ENCODE assay signal across 35 mouse cellular contexts in the genomic region with DNA sequence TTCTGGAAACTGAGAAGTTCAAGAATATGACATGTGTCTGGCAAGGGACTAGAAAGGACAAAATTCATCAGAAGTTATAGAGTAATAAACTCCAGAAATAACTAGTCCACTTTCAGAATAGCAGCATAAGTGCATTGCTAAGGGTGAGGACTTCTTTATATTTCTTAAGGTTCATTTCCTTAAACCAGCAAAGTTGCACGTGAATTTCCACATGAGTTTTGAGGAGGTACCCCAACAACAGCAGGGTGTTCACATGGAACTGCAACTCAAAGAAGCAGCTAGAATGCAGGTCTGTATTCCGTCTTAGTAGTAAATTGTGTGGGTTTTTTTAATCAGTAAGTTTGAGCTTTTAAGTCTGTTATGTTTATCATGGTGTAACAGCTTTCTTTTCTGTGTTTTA.
"Had no signal": no experiment of that assay in that cellular context is flagged by ENCODE, and none has a peak within 500 bp of the region (broad histone marks: within the 10 kb centered on the region; RNA-seq: fewer than 3 reads in every experiment).

No protein-coding gene starts in this region.

- DNase-seq: heart, postnatal 10 days; heart, postnatal 14 days; heart, postnatal 36 days; heart, postnatal 4 days; kidney, adult 11 months; kidney, adult 18-20 months; kidney, adult 2 months; kidney, adult 8-10 months; kidney, adult 9 months; kidney, postnatal 10 days; kidney, postnatal 14 days; kidney, postnatal 25 days; kidney, postnatal 36 days; kidney, postnatal 4 days; layer of hippocampus, adult 9-11 months; layer of hippocampus, postnatal 36 days had no signal

- H3K4me1 ChIP-seq: heart, embryonic 10.5 days; heart, embryonic 12.5 days; heart, embryonic 13.5 days; heart, embryonic 15.5 days; hindbrain, embryonic 10.5 days; hindbrain, embryonic 12.5 days; hindbrain, embryonic 13.5 days; hindbrain, embryonic 15.5 days; intestine, embryonic 15.5 days; kidney, embryonic 15.5 days had no signal

- H3K4me2 ChIP-seq: heart, embryonic 11.5 days; heart, embryonic 12.5 days; heart, embryonic 13.5 days; heart, embryonic 15.5 days; hindbrain, embryonic 12.5 days; hindbrain, embryonic 13.5 days; hindbrain, embryonic 14.5 days; hindbrain, embryonic 15.5 days; intestine, embryonic 15.5 days; kidney, embryonic 15.5 days had no signal

- H3K27me3 ChIP-seq: heart, embryonic 12.5 days; heart, embryonic 13.5 days; heart, embryonic 15.5 days; hindbrain, embryonic 12.5 days; hindbrain, embryonic 13.5 days; hindbrain, embryonic 15.5 days; intestine, embryonic 15.5 days; kidney, embryonic 15.5 days had no signal

- ATAC-seq: hindbrain, embryonic 16.5 days; hindbrain, postnatal 0 days; inflammation-experienced regulatory T-cells, adult 6 months; intestine, embryonic 15.5 days; intestine, embryonic 16.5 days; intestine, postnatal 0 days had no signal

- H3K27ac ChIP-seq: heart, embryonic 10.5 days; heart, embryonic 15.5 days; hindbrain, embryonic 10.5 days; hindbrain, embryonic 12.5 days; hindbrain, embryonic 13.5 days; hindbrain, embryonic 14.5 days; hindbrain, embryonic 15.5 days; hindbrain, postnatal 0 days; intestine, embryonic 15.5 days; kidney, embryonic 15.5 days; kidney, postnatal 0 days; layer of hippocampus, adult 2 months had no signal

- H3K9ac ChIP-seq: heart, embryonic 12.5 days; heart, embryonic 13.5 days; heart, embryonic 15.5 days; hindbrain, embryonic 12.5 days; hindbrain, embryonic 13.5 days; hindbrain, embryonic 14.5 days; hindbrain, embryonic 15.5 days; intestine, embryonic 15.5 days; kidney, embryonic 15.5 days had no signal

- H3K36me3 ChIP-seq: heart, embryonic 10.5 days; heart, embryonic 12.5 days; heart, embryonic 13.5 days; heart, embryonic 15.5 days; hindbrain, embryonic 10.5 days; hindbrain, embryonic 12.5 days; hindbrain, embryonic 13.5 days; hindbrain, embryonic 15.5 days; intestine, embryonic 15.5 days; kidney, embryonic 15.5 days had no signal

- H3K9me3 ChIP-seq: heart, embryonic 10.5 days; heart, embryonic 12.5 days; heart, embryonic 13.5 days; heart, embryonic 15.5 days; hindbrain, embryonic 10.5 days; hindbrain, embryonic 12.5 days; hindbrain, embryonic 13.5 days; hindbrain, embryonic 15.5 days; intestine, embryonic 15.5 days; kidney, embryonic 15.5 days had no signal

- H3K4me3 ChIP-seq: heart, embryonic 10.5 days; heart, embryonic 12.5 days; heart, embryonic 13.5 days; heart, embryonic 15.5 days; hindbrain, embryonic 10.5 days; hindbrain, embryonic 12.5 days; hindbrain, embryonic 13.5 days; hindbrain, embryonic 15.5 days; intestine, embryonic 15.5 days; kidney, embryonic 15.5 days; layer of hippocampus, adult 2 months had no signal
